Mouse (Mus musculus) embryo, embryonic 11.5 days (tissue): ENCODE results near the gene Dock4.

Experiments
- DNase-seq: peaks from one replicate; pipeline ENCODE4 v3.0.0-alpha.2; 2012; ENCODE audit warnings: low read depth, low spot score

Dock4 gene

GRCm38 (mm10) chr12:40568365-40568885, 122.7 kb downstream of the Dock4 start:
- DNase-seq, result no peak

GRCm38 (mm10) chr12:40568971-40569968, 123.5 kb downstream of the Dock4 start:
- DNase-seq, result no peak

- DNase-seq, result no peak
These were observed 124.5 kb downstream of the Dock4 start for GRCm38 (mm10) chr12:40570250-40570649.

GRCm38 (mm10) chr12:40574051-40574450, 128.3 kb downstream of the Dock4 start:
- DNase-seq, result no peak

GRCm38 (mm10) chr12:40576749-40577148, 131.0 kb downstream of the Dock4 start:
- no peak for DNase-seq

GRCm38 (mm10) chr12:40580351-40580750, 134.6 kb downstream of the Dock4 start:
- DNase-seq, result no peak

- DNase-seq, result no peak
These were observed 135.3 kb downstream of the Dock4 start for GRCm38 (mm10) chr12:40581037-40581436.

GRCm38 (mm10) chr12:40582059-40582458, 136.3 kb downstream of the Dock4 start:
- DNase-seq, result no peak

GRCm38 (mm10) chr12:40584526-40585289, 139.0 kb downstream of the Dock4 start:
- no peak for DNase-seq

GRCm38 (mm10) chr12:40585456-40586141, 139.8 kb downstream of the Dock4 start:
- no peak for DNase-seq

- no peak for DNase-seq
These were observed 148.4 kb downstream of the Dock4 start for GRCm38 (mm10) chr12:40594161-40594560.

- no peak for DNase-seq
These were observed 149.7 kb downstream of the Dock4 start for GRCm38 (mm10) chr12:40595440-40595839.

GRCm38 (mm10) chr12:40596020-40596419, 150.3 kb downstream of the Dock4 start:
- DNase-seq, result no peak

- DNase-seq, result no peak
These were observed 150.7 kb downstream of the Dock4 start for GRCm38 (mm10) chr12:40596441-40596840.

GRCm38 (mm10) chr12:40599952-40600351, 154.2 kb downstream of the Dock4 start:
- no peak for DNase-seq

- DNase-seq, result no peak
These were observed 159.8 kb downstream of the Dock4 start for GRCm38 (mm10) chr12:40605565-40605964.

- DNase-seq, result no peak
These were observed 177.2 kb downstream of the Dock4 start for GRCm38 (mm10) chr12:40622926-40623325.

- DNase-seq, result no peak
These were observed 180.8 kb downstream of the Dock4 start for GRCm38 (mm10) chr12:40626521-40626920.

- no peak for DNase-seq
These were observed 187.5 kb downstream of the Dock4 start for GRCm38 (mm10) chr12:40633242-40633641.

- DNase-seq, result no peak
These were observed 188.4 kb downstream of the Dock4 start for GRCm38 (mm10) chr12:40634169-40634568.

GRCm38 (mm10) chr12:40635991-40636390, 190.2 kb downstream of the Dock4 start:
- DNase-seq, result no peak

- no peak for DNase-seq
These were observed 191.7 kb downstream of the Dock4 start for GRCm38 (mm10) chr12:40637427-40637826.
